Mouse (Mus musculus) heart, embryonic 14.5 days (tissue): ENCODE results near the gene Hoxd11. TPM values are rescaled to one million over a fixed set of nuclear protein-coding genes. Genes with fewer than 3 reads are reported as not detected.
A peak's percentile ranks its signal among the peaks of the same experiment; 100 is the strongest.

Experiments used
- ATAC-seq: fragments of 200-750 bp; cut with Nextera tagmentation; 2 replicates; pipeline ENCODE4 v1.8.0; 2017; ENCODE audit warnings: low read depth, moderate TSS enrichment; ENCODE audit not compliant: insufficient number of reproducible peaks, insufficient read depth, low FRiP score
- H3K27ac ChIP-seq, 2 experiments: fragments of 200-500 bp in 1 of 2; fragments of 300-500 bp in 1 of 2; sonication (generic) in 1 of 2; replicated peaks in 1 of 2; 2 replicates each; pipeline ENCODE4 v1.5.1; 2012 to 2014; ENCODE audit warnings: low read depth in 2 of 2, low read length in 2 of 2, control low read depth in 1 of 2, mild to moderate bottlenecking in 1 of 2, mixed read lengths in 1 of 2; ENCODE audit not compliant: control insufficient read depth in 1 of 2, insufficient read depth in 1 of 2
- H3K27me3 ChIP-seq: fragments of 300-500 bp; sonication (generic); 2 replicates; pipeline ENCODE4 v1.6.1; 2014; ENCODE audit warnings: mild to moderate bottlenecking, low read length, control low read depth; ENCODE audit not compliant: control insufficient read depth, insufficient read depth
- H3K36me3 ChIP-seq: fragments of 300-500 bp; sonication (generic); 2 replicates; pipeline ENCODE4 v1.6.1; 2014; ENCODE audit warnings: mild to moderate bottlenecking, control low read depth, low read length, mixed read lengths; ENCODE audit not compliant: control insufficient read depth, insufficient read depth
- H3K4me1 ChIP-seq, 2 experiments: fragments of 200-500 bp in 1 of 2; fragments of 300-500 bp in 1 of 2; sonication (generic) in 1 of 2; 2 replicates each; pipeline ENCODE4 v1.6.1; 2012 to 2014; ENCODE audit warnings: low read length in 2 of 2, control low read depth in 1 of 2, mixed read lengths in 1 of 2; ENCODE audit not compliant: control insufficient read depth in 2 of 2, insufficient read depth in 2 of 2
- H3K4me2 ChIP-seq: fragments of 300-500 bp; sonication (generic); 2 replicates; pipeline ENCODE4 v1.6.1; 2014; ENCODE audit warnings: mild to moderate bottlenecking, low read length
- H3K4me3 ChIP-seq, 2 experiments: fragments of 200-500 bp in 1 of 2; fragments of 300-500 bp in 1 of 2; sonication (generic) in 1 of 2; 2 replicates each; pipeline ENCODE4 v1.5.1; 2012 to 2014; ENCODE audit warnings: low read length in 2 of 2, mild to moderate bottlenecking in 2 of 2, control low read depth in 1 of 2, low read depth in 1 of 2, moderate library complexity in 1 of 2; ENCODE audit not compliant: control insufficient read depth in 1 of 2, insufficient read depth in 1 of 2
- H3K9ac ChIP-seq: fragments of 300-500 bp; sonication (generic); 2 replicates; pipeline ENCODE4 v1.6.1; 2014; ENCODE audit warnings: mild to moderate bottlenecking, low read length
- H3K9me3 ChIP-seq: fragments of 300-500 bp; sonication (generic); 2 replicates; pipeline ENCODE4 v1.6.1; 2016; ENCODE audit warnings: low read length, control low read depth; ENCODE audit not compliant: control insufficient read depth
- WGBS: fragments of 180-500 bp; shearing (Covaris S2); extraction: QIAGEN DNeasy Blood & Tissue Kit; methylation state at CpG from one replicate; pipeline ENCODE4 v1.1.7; 2014; 5-methylcytosine and 5-hydroxymethylcytosine counted together
- polyA plus RNA-seq: library from polyadenylated mRNA; unstranded; fragments of >200 nt; fragmentation: Nextera tagmentation; extraction: Ambion mirVana; gene quantifications from 2 replicates; pipeline ENCODE4 v1.2.1, GENCODE M21; 2014

Gene Hoxd11
- polyA plus RNA-seq, 1 experiment from 2014 or later, result not detected

DNA sequence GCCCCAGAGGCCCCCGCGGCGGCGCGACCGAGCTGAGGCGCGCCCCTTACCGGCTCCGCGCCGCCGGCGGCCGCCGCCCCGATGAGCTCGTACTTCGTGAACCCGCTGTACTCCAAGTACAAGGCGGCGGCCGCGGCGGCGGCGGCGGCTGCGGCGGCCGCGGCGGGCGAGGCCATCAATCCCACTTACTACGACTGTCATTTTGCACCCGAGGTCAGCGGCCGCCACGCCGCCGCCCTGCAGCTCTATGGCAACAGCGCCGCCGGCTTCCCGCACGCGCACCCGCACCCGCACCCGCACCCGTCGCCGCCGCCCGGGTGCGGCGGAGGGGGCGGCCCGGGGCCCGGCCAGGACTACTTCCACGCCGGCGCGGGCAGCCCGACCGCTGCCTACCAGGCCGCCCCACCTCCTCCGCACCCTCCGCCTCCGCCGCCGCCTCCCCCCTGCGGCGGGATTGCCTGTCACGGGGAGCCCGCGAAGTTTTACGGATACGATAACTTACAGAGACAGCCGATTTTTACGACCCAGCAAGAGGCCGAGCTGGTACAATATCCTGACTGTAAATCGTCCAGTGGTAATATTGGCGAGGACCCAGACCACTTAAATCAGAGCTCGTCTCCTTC lies 26.2 kb downstream of the Hoxd11 start:
- Histone ChIP-seq H3K27ac (no peak overlapping the region), H3K4me3 (peak overlapping the region; percentile 41 to 43), H3K4me2 (peak overlapping the region; percentile 66), H3K27me3 (peaks cover 98% of the 10 kb centered on the region), H3K4me1 (peaks cover 0 to 13% of the 10 kb centered on the region in 2 experiments; a peak in 2 of 4 replicates), H3K9ac (peak overlapping the region; percentile 41), H3K9me3 (no peaks in the 10 kb centered on the region), H3K36me3 (no peaks in the 10 kb centered on the region)
- ATAC-seq, result no peak
- WGBS, result 0% methylated on average over 64 of the region's 85 CpGs

DNA sequence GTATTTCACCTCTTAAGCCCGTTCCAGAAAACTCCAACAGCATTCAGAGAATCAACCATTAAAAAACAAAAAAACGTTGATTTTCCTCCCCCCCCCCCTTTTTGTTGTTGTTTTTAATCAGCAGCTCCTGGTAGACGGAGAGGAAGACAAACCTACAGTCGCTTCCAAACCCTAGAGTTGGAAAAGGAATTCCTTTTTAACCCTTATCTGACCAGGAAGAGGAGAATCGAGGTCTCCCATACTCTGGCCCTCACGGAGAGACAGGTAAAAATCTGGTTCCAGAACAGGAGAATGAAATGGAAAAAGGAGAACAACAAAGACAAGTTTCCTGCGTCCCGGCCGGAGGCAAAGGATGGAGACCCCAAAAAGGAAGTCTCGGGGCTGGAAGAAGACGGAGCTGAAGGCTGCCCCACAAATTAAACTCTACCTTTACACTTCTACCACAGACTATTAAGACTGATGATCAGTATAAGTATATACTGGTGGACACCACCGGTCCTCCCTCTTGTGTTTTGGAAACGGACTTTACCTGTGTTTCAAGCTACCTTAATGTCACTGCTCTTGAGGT lies 27.1 kb downstream of the Hoxd11 start:
- no peak overlapping the region for H3K4me2 ChIP-seq
- H3K4me3 ChIP-seq, result no peak overlapping the region
- no peak overlapping the region for H3K27ac ChIP-seq
- peaks cover 98% of the 10 kb centered on the region for H3K27me3 ChIP-seq
- no peaks in the 10 kb centered on the region for H3K36me3 ChIP-seq
- ATAC-seq, result no peak
- no peak overlapping the region for H3K9ac ChIP-seq
- H3K4me1 ChIP-seq, result peaks cover 0 to 13% of the 10 kb centered on the region in 2 experiments; a peak in 2 of 4 replicates
- WGBS, result 6% methylated on average over 13 of the region's 13 CpGs
- H3K9me3 ChIP-seq, result no peaks in the 10 kb centered on the region

DNA sequence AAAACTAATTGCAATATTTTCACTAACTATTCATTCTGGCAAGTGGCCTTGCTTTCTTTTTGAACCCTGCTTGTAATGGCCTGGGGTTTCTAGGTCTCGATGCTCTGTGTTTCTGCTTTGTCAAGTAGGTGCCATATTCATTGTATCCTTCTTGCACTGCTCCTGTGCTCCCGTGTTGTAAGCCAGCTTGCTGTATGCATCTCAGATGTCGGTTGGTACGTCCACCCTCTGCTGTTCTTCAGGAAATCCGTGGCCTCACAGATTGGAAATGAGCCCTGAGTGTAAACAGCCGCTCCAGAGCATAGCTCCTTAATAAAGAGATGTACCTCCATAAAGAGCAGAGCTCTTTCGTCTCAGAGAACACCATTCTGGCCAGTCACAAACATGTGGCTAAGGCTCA lies 28.2 kb downstream of the Hoxd11 start:
- Histone ChIP-seq H3K4me3 (no peak overlapping the region), H3K9ac (no peak overlapping the region), H3K36me3 (no peaks in the 10 kb centered on the region), H3K27ac (no peak overlapping the region), H3K4me2 (no peak overlapping the region), H3K4me1 (peaks cover 3 to 21% of the 10 kb centered on the region in 2 experiments; a peak in 3 of 4 replicates), H3K9me3 (no peaks in the 10 kb centered on the region), H3K27me3 (peaks cover 99% of the 10 kb centered on the region)
- WGBS, result 19% methylated on average over 7 of the region's 7 CpGs
- ATAC-seq, result no peak

DNA sequence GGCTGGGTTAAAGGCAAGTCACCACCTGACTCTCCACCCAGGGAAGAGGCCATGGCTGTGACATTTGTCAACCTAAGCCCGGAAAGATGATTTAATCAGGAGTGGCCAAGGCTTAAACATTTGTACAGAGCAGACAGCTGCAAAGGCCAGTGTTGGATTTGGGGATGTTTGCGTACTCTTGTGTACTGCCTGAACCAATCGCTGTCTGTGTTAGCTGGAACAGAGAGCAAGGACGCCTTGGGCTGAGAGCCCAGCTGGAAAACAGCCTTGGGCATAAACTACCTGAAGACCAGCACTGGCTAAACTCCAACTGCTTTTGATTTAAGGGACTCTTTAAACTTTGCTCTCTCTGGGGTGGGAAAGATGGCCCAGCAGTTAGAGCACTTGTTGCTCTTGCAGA lies 29.3 kb downstream of the Hoxd11 start:
- Histone ChIP-seq H3K27me3 (peaks cover 99% of the 10 kb centered on the region), H3K9me3 (no peaks in the 10 kb centered on the region), H3K27ac (no peak overlapping the region), H3K36me3 (no peaks in the 10 kb centered on the region), H3K9ac (no peak overlapping the region), H3K4me3 (no peak overlapping the region), H3K4me1 (peaks cover 3 to 21% of the 10 kb centered on the region in 2 experiments; a peak in 3 of 4 replicates), H3K4me2 (no peak overlapping the region)
- ATAC-seq, result no peak
- WGBS, result 7% methylated on average over 4 of the region's 4 CpGs

DNA sequence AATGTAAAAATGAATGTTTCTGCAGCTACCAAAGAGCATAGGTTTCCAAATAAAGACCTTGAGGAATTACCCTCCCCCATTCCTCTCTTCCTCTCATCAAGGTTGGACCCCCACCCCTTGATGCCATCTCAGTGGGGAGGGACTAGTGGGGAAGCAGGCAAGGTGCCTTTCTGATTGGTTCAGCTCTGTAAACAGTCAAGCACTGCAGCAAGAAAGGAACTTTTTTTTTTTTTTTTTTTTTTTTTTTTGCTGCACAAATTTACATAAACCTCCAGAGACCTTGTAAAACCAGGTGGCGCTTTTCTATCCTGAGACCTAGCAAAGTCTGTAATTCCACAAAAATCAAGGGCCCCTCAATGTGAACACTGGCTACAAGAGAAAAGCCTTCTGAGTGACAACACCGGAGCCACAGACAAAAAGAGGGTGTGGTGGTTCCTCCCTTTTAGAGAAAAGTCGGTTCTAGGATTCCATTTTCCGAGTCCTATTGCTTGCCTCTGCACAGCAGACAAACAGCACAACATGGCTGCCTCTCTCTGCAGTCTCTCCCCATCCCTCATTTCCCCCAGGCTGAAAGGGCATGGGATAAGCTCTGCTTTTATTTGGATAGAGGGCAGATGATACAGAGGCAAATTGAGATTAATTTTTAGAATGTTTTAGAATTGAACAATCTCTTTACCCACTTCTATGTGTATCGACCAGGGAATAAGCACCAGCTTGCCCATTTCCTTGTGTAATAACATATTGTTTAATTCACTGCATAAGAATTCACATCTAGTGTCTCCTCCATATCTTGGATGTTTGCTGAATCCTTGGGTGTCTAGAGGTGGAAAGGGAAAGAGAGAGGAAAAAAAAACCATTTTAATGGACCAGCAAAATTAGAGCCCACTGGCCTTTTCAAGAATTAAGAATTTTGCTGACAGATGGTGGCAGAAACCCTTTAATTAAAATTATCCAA lies 30.4 kb downstream of the Hoxd11 start:
- no peak overlapping the region for H3K4me3 ChIP-seq
- peaks cover 99% of the 10 kb centered on the region for H3K27me3 ChIP-seq
- H3K27ac ChIP-seq, result no peak overlapping the region
- no peak for ATAC-seq
- H3K9me3 ChIP-seq, result no peaks in the 10 kb centered on the region
- peaks cover 3 to 18% of the 10 kb centered on the region in 2 experiments; a peak in 3 of 4 replicates for H3K4me1 ChIP-seq
- H3K9ac ChIP-seq, result no peak overlapping the region
- no peak overlapping the region for H3K4me2 ChIP-seq
- no peaks in the 10 kb centered on the region for H3K36me3 ChIP-seq
- WGBS, result 11% methylated on average over 5 of the region's 5 CpGs

DNA sequence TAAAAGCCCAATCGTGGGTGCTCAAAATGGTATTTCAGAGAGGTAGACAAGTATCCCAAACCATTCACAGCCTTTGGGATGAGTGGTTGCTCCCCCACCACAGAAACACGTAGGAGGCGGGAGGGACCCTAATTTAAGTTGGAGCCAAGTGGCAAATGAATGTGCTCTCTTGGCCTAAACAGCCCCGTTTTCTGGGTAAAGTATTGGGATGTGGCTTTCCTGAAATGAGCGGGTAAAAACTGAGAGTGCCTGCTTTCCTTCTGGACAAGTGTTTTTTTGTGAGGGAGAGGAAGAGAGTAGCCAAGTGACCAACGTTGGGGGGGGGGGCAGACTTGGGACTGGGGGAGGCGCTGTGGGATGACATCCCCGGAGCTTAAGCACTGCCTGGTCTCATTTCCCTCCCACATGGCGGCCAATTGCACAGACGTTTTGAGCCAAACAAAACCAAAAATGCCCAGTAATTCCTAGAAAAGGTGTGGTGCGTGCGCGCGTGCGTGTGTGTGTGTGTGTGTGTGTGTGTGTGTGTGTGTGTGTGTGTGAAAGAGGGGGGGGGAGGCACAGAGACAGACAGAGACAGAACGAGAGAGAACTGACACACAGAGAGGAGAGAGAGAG lies 31.7 kb downstream of the Hoxd11 start:
- H3K9ac ChIP-seq, result no peak overlapping the region

More for the DNA sequence above, 31.7 kb downstream of the Hoxd11 start:
- no peak overlapping the region for H3K27ac ChIP-seq
- peaks cover 100% of the 10 kb centered on the region for H3K27me3 ChIP-seq
- no peak overlapping the region for H3K4me3 ChIP-seq
- peaks cover 4 to 8% of the 10 kb centered on the region in 2 experiments; a peak in 3 of 4 replicates for H3K4me1 ChIP-seq
- no peaks in the 10 kb centered on the region for H3K9me3 ChIP-seq
- WGBS, result under 1% methylated on average over 16 of the region's 16 CpGs
- no peaks in the 10 kb centered on the region for H3K36me3 ChIP-seq
- H3K4me2 ChIP-seq, result no peak overlapping the region
- no peak for ATAC-seq
